Mouse (Mus musculus): ENCODE measurements around the gene Grid1. TPM values are rescaled to one million over a fixed set of nuclear protein-coding genes. Genes with fewer than 3 reads are reported as not detected.

The Grid1 gene
- polyA plus RNA-seq, 1 experiment from 2014 or later, result 0.25 TPM

DNA sequence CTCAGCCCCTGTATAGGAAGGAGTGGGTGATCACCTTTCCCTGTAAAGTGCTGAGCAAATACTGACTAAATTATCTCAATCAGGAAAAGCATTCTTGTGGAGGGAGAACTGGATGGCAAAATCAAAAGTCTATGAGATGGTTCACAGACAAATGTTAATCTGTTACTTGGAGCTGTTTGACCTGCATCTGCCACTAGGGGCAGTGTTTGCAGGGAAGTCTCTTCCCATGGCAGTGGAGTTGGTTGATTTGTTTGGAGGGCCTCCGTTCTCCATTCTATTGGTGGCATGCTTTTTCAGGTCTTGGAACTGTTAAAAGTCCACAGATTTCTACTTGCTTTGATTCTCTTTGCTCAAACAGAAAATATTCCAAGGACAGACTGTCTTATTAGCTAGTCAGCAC lies 506.4 kb downstream of the Grid1 start:
- Histone ChIP-seq H3K9me3 (ENCODE audit: control insufficient read depth, low read length) (no peaks in the 10 kb centered on the region), H3K4me2 (no peak overlapping the region), H3K27me3 (replicated peaks; ENCODE audit: control insufficient read depth, insufficient read depth, low read length) (no peaks in the 10 kb centered on the region), H3K4me3 (ENCODE audit: low read depth, low read length) (no peak overlapping the region), H3K27ac (ENCODE audit: low read depth, low read length) (no peak overlapping the region), H3K9ac (ENCODE audit: low read depth, low read length) (no peak overlapping the region), H3K4me1 (replicated peaks; ENCODE audit: control insufficient read depth, insufficient read depth, low read length) (no peaks in the 10 kb centered on the region), H3K36me3 (ENCODE audit: control insufficient read depth, insufficient read depth, low read length) (no peaks in the 10 kb centered on the region)
- WGBS, result 57% methylated on average over 1 of the region's 1 CpGs
- no peak for DNase-seq (ENCODE audit: low spot score)
- no peak for ATAC-seq (replicated peaks; ENCODE audit: low FRiP score)

DNA sequence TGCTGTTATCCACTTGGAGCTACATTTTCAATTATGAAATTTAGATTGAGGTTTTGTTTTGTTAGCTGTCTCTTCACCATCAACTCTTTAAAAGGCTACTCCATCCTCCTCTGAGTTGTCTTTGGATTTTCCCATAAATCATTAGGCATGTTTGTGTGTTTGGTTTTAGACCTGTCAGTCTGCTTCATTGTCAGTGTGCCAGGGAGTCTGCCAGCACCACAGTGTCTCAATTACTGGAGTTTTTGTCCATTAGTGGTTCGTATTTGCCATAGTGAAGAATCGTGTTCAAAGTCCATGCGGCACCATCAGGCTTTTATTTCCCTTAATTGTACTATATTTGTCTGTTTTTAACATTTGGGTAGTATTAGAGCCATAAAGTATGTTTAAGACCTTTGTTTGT lies 516.7 kb downstream of the Grid1 start:
- no peaks in the 10 kb centered on the region for H3K36me3 ChIP-seq (ENCODE audit: control insufficient read depth, insufficient read depth, low read length)
- H3K9me3 ChIP-seq (ENCODE audit: control insufficient read depth, low read length), result no peaks in the 10 kb centered on the region
- no peak overlapping the region for H3K9ac ChIP-seq (ENCODE audit: low read depth, low read length)
- H3K27ac ChIP-seq (ENCODE audit: low read depth, low read length), result no peak overlapping the region
- H3K4me2 ChIP-seq, result no peak overlapping the region
- 79% methylated on average over 3 of the region's 3 CpGs for WGBS
- ATAC-seq (replicated peaks; ENCODE audit: low FRiP score) (no peak), DNase-seq (ENCODE audit: low spot score) (no peak)
- no peaks in the 10 kb centered on the region for H3K27me3 ChIP-seq (replicated peaks; ENCODE audit: control insufficient read depth, insufficient read depth, low read length)
- no peaks in the 10 kb centered on the region for H3K4me1 ChIP-seq (replicated peaks; ENCODE audit: control insufficient read depth, insufficient read depth, low read length)
- no peak overlapping the region for H3K4me3 ChIP-seq (ENCODE audit: low read depth, low read length)

DNA sequence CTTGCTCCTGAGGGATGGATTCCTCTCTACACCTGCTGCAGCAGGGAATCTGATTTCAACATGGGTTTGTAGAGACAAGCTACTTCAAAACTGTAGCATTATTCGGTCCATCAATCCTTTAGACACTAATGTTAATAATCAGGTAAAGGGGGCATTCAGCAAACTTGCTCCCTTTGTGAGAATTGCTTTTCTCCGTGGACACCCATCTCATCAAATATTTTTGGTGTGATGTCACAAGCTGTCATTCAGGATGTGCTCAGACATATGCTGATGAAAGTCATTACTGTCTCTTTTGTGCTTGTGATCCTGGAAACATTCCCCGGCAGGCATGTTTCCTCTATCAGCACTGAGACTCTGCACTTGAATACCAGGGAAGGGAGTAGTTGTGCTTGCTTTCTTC lies 536.1 kb downstream of the Grid1 start:
- Histone ChIP-seq H3K4me3 (ENCODE audit: low read depth, low read length) (no peak overlapping the region), H3K36me3 (ENCODE audit: control insufficient read depth, insufficient read depth, low read length) (no peaks in the 10 kb centered on the region), H3K27ac (ENCODE audit: low read depth, low read length) (no peak overlapping the region), H3K27me3 (replicated peaks; ENCODE audit: control insufficient read depth, insufficient read depth, low read length) (no peaks in the 10 kb centered on the region), H3K9ac (ENCODE audit: low read depth, low read length) (no peak overlapping the region), H3K9me3 (ENCODE audit: control insufficient read depth, low read length) (no peaks in the 10 kb centered on the region), H3K4me1 (replicated peaks; ENCODE audit: control insufficient read depth, insufficient read depth, low read length) (no peaks in the 10 kb centered on the region), H3K4me2 (no peak overlapping the region)
- DNase-seq (ENCODE audit: low spot score), result no peak
- 71% methylated on average over 3 of the region's 3 CpGs for WGBS
- no peak for ATAC-seq (replicated peaks; ENCODE audit: low FRiP score)

DNA sequence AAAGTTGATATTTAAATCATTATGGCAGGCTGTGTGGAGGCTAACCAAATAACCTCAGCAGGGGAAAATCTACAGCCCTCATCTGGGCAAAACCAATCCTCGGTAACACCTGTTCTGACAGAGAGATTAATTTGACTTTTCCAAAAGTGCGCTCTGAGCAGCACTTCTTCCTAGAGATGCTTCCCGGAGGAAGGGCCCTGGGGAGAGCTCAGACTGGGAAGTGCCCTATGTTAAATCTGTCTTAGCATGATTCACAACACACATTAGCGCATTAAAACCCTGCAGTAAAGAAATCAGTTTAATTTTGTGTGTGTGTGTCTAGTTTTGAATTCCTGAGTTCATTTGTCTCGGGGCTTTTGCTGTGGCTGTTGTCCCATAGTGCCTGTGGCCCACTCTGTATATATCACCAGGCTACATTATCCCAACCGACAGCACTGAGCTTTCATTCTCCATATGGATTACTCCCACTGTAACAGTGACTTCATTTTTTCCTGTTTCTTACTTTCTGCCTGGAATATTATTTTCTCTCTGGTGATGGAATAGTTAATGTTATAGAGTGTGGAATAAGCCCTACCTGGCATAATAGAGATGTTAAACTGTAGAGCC lies 536.7 kb downstream of the Grid1 start:
- Histone ChIP-seq H3K9ac (ENCODE audit: low read depth, low read length) (no peak overlapping the region), H3K4me2 (no peak overlapping the region), H3K27me3 (replicated peaks; ENCODE audit: control insufficient read depth, insufficient read depth, low read length) (no peaks in the 10 kb centered on the region), H3K4me3 (ENCODE audit: low read depth, low read length) (no peak overlapping the region), H3K36me3 (ENCODE audit: control insufficient read depth, insufficient read depth, low read length) (no peaks in the 10 kb centered on the region), H3K9me3 (ENCODE audit: control insufficient read depth, low read length) (no peaks in the 10 kb centered on the region), H3K4me1 (replicated peaks; ENCODE audit: control insufficient read depth, insufficient read depth, low read length) (no peaks in the 10 kb centered on the region), H3K27ac (ENCODE audit: low read depth, low read length) (no peak overlapping the region)
- no peak for DNase-seq (ENCODE audit: low spot score)
- 71% methylated on average over 6 of the region's 6 CpGs for WGBS
- ATAC-seq (replicated peaks; ENCODE audit: low FRiP score), result no peak

DNA sequence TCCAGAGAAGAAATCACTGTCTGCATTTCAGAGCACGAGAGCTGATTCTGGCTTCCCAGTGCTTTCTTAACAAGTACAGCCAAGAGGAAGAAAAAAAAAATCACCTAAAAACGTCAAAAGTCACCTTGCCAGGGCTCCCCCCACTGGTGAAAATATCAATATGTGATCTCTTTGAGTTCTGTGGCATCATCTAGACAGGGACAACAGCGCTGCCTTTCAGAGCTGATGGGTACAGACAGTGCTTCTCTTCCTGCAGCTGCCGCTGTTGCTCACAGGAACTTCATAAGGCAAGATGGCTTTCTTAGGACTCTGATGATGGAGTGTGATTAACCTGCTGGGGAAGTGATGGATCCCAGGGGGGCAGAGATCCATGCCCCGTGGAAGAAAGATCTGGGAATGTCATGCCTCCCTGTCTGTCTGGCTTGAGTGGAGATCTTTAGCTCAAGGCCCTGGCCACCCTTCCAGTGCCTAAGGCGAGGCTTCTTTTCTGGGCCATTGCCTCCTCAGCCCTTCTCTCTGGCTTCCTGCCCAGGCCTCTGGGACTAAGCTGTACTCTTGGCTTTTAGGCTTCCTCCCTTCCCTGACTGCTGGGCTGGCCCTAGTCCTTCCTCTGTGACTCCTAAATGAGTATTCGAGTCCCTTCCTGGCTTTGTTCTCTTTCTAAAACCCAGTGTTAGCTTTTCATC lies 538.4 kb downstream of the Grid1 start:
- no peak overlapping the region for H3K4me2 ChIP-seq
- ATAC-seq (replicated peaks; ENCODE audit: low FRiP score) (no peak), DNase-seq (ENCODE audit: low spot score) (no peak)
- no peaks in the 10 kb centered on the region for H3K9me3 ChIP-seq (ENCODE audit: control insufficient read depth, low read length)
- no peak overlapping the region for H3K27ac ChIP-seq (ENCODE audit: low read depth, low read length)
- H3K27me3 ChIP-seq (replicated peaks; ENCODE audit: control insufficient read depth, insufficient read depth, low read length), result no peaks in the 10 kb centered on the region
- no peaks in the 10 kb centered on the region for H3K36me3 ChIP-seq (ENCODE audit: control insufficient read depth, insufficient read depth, low read length)
- no peaks in the 10 kb centered on the region for H3K4me1 ChIP-seq (replicated peaks; ENCODE audit: control insufficient read depth, insufficient read depth, low read length)
- WGBS, result 47% methylated on average over 7 of the region's 7 CpGs
- H3K4me3 ChIP-seq (ENCODE audit: low read depth, low read length), result no peak overlapping the region
- H3K9ac ChIP-seq (ENCODE audit: low read depth, low read length), result no peak overlapping the region

DNA sequence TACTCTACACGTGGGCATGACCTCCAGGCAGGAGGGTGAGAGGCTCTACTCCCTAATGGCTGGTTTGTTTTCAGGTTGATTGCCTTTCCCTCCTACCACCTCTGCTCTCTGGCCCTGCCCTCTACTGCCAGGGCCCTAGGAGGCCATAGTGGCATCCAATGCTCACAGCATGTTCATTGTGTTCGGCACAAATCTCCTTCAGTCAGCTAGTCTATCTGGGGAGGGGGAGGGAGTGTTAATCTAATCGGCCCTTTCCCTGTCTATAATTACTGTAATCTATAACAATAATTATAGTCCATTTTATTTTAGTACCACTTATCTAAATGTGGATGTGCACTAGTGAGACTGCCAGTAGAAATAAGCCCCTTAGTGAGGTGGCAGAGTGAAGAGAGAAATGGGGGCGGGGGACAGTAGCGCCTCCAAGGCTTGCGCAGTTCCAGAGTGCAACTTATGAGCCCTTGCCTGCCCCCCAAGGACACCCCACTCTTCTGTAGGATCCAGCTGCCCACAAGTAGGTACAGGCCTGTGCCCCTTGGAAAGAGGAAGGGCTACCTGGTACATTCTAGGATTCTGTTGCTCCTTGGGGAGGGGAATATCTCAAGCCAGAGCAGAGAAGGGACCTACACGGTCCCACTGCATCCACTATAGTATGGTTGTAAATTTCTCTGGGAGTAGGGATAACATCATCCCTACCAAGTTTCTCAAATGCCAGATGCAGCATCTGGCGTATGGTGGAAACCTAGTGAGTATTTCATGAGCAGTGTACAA lies 545.5 kb downstream of the Grid1 start:
- Histone ChIP-seq H3K4me2 (no peak overlapping the region), H3K27me3 (replicated peaks; ENCODE audit: control insufficient read depth, insufficient read depth, low read length) (no peaks in the 10 kb centered on the region), H3K4me3 (ENCODE audit: low read depth, low read length) (no peak overlapping the region), H3K9me3 (ENCODE audit: control insufficient read depth, low read length) (no peaks in the 10 kb centered on the region), H3K36me3 (ENCODE audit: control insufficient read depth, insufficient read depth, low read length) (no peaks in the 10 kb centered on the region), H3K27ac (ENCODE audit: low read depth, low read length) (no peak overlapping the region), H3K9ac (ENCODE audit: low read depth, low read length) (no peak overlapping the region), H3K4me1 (replicated peaks; ENCODE audit: control insufficient read depth, insufficient read depth, low read length) (no peaks in the 10 kb centered on the region)
- ATAC-seq (replicated peaks; ENCODE audit: low FRiP score), result no peak
- no peak for DNase-seq (ENCODE audit: low spot score)
- 74% methylated on average over 8 of the region's 8 CpGs for WGBS

DNA sequence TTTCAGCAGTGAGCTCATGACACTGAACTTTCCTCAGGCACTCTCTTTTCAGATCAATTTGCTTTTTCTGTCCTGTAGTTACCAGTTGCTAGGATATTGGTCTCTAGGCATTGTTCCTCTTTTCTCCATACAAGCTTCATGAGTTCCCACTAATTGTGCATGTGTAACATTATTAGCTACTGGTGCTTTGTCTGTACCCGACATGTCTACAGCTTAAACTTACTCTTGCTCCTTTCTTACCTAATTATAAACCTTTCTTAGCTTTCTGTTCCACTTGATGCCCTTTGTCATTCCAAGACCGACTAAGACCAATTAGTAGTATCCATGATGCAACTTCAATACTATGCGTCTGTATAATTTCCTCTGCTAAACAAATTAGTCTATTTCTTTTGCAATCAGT lies 554.5 kb downstream of the Grid1 start:
- H3K4me1 ChIP-seq (replicated peaks; ENCODE audit: control insufficient read depth, insufficient read depth, low read length), result no peaks in the 10 kb centered on the region
- no peak for ATAC-seq (replicated peaks; ENCODE audit: low FRiP score)
- H3K9ac ChIP-seq (ENCODE audit: low read depth, low read length), result no peak overlapping the region
- H3K9me3 ChIP-seq (ENCODE audit: control insufficient read depth, low read length), result peaks cover 4% of the 10 kb centered on the region; the same call in 1 of the 2 replicates
- no peak overlapping the region for H3K4me3 ChIP-seq (ENCODE audit: low read depth, low read length)
- no peaks in the 10 kb centered on the region for H3K27me3 ChIP-seq (replicated peaks; ENCODE audit: control insufficient read depth, insufficient read depth, low read length)
- no peak for DNase-seq (ENCODE audit: low spot score)
- WGBS, result 83% methylated on average over 3 of the region's 3 CpGs
- no peaks in the 10 kb centered on the region for H3K36me3 ChIP-seq (ENCODE audit: control insufficient read depth, insufficient read depth, low read length)
- H3K27ac ChIP-seq (ENCODE audit: low read depth, low read length), result no peak overlapping the region
- no peak overlapping the region for H3K4me2 ChIP-seq

DNA sequence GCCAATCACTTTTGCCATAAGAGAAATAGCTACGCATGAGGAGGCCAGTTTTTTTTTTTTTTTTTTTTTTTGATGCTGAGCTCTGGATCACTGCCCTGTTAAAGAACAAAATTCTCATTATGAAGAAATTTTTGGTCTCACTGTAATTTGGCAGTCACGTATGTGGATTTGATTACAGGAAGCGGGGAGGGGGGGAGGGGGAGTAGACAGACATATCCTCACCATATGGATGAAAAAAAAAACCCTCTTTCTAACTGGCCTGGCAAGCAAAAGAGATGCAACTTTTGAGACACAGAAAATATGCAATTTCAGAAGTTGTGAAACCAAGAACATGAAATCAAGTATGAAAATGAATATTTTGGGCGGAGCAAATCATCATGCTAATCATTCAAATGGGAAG lies 573.7 kb downstream of the Grid1 start:
- ATAC-seq (replicated peaks; ENCODE audit: low FRiP score) (no peak), DNase-seq (ENCODE audit: low spot score) (no peak)

More for the DNA sequence above, 573.7 kb downstream of the Grid1 start:
- 84% methylated on average over 4 of the region's 4 CpGs for WGBS
- no peak overlapping the region for H3K4me3 ChIP-seq (ENCODE audit: low read depth, low read length)
- H3K36me3 ChIP-seq (ENCODE audit: control insufficient read depth, insufficient read depth, low read length), result no peaks in the 10 kb centered on the region
- no peaks in the 10 kb centered on the region for H3K27me3 ChIP-seq (replicated peaks; ENCODE audit: control insufficient read depth, insufficient read depth, low read length)
- H3K9ac ChIP-seq (ENCODE audit: low read depth, low read length), result no peak overlapping the region
- H3K27ac ChIP-seq (ENCODE audit: low read depth, low read length), result no peak overlapping the region
- H3K4me2 ChIP-seq, result no peak overlapping the region
- no peaks in the 10 kb centered on the region for H3K4me1 ChIP-seq (replicated peaks; ENCODE audit: control insufficient read depth, insufficient read depth, low read length)
- H3K9me3 ChIP-seq (ENCODE audit: control insufficient read depth, low read length), result no peaks in the 10 kb centered on the region
